Mouse (Mus musculus): ENCODE results near the gene Tmco1.

The Tmco1 gene

GRCm38 (mm10) chr1:167284258-167284836, 23.8 kb upstream of the Tmco1 start:
- DNase-seq: peak; percentile 73 to 74

- DNase-seq: peak; percentile 88 to 94
Measured at GRCm38 (mm10) chr1:167284837-167285319, 23.3 kb upstream of the Tmco1 start.

GRCm38 (mm10) chr1:167285320-167285355, 23.0 kb upstream of the Tmco1 start, which contains the start of gene Uck2:
TSS of gene Uck2 (minus strand) at chr1:167285320.
- DNase-seq: no peak

- no peak for DNase-seq
Measured at GRCm38 (mm10) chr1:167285356-167285755, 22.8 kb upstream of the Tmco1 start.

- DNase-seq: no peak
Measured at GRCm38 (mm10) chr1:167287156-167287555, 21.0 kb upstream of the Tmco1 start.

GRCm38 (mm10) chr1:167288665-167289538, 19.3 kb upstream of the Tmco1 start:
- no peak for DNase-seq

GRCm38 (mm10) chr1:167289567-167290262, 18.5 kb upstream of the Tmco1 start:
- DNase-seq: no peak

GRCm38 (mm10) chr1:167290263-167290592, 17.9 kb upstream of the Tmco1 start:
- DNase-seq: no peak

GRCm38 (mm10) chr1:167291610-167292009, 16.6 kb upstream of the Tmco1 start:
- DNase-seq: no peak

- peak; percentile 68 to 88 for DNase-seq
Measured at GRCm38 (mm10) chr1:167292447-167292846, 15.7 kb upstream of the Tmco1 start.

- no peak for DNase-seq
Measured at GRCm38 (mm10) chr1:167295679-167296402, 12.3 kb upstream of the Tmco1 start.

- DNase-seq: no peak
Measured at GRCm38 (mm10) chr1:167300122-167300521, 8.1 kb upstream of the Tmco1 start.

- DNase-seq: no peak
Measured at GRCm38 (mm10) chr1:167305501-167306137, 2.6 kb upstream of the Tmco1 start.

- DNase-seq: peak; percentile 37 to 66
Measured at GRCm38 (mm10) chr1:167306451-167307240, 1.5 kb upstream of the Tmco1 start.

GRCm38 (mm10) chr1:167307674-167308073, 504 bp upstream of the Tmco1 start:
- DNase-seq: no peak

- no peak for DNase-seq
Measured at GRCm38 (mm10) chr1:167312367-167312766, 4.2 kb downstream of the Tmco1 start.

GRCm38 (mm10) chr1:167313220-167313619, 5.0 kb downstream of the Tmco1 start:
- DNase-seq: no peak

GRCm38 (mm10) chr1:167321691-167322090, 13.5 kb downstream of the Tmco1 start:
- DNase-seq: no peak

- no peak for DNase-seq
Measured at GRCm38 (mm10) chr1:167328776-167329175, 20.6 kb downstream of the Tmco1 start.

- DNase-seq: no peak
Measured at GRCm38 (mm10) chr1:167331106-167331505, 22.9 kb downstream of the Tmco1 start.

GRCm38 (mm10) chr1:167336398-167336797, 28.2 kb downstream of the Tmco1 start:
- no peak for DNase-seq

GRCm38 (mm10) chr1:167337463-167338095, 29.4 kb downstream of the Tmco1 start:
- DNase-seq: peak; percentile 80 to 86
